ENCODE assay signal across 1 mouse cellular context in the genomic region with DNA sequence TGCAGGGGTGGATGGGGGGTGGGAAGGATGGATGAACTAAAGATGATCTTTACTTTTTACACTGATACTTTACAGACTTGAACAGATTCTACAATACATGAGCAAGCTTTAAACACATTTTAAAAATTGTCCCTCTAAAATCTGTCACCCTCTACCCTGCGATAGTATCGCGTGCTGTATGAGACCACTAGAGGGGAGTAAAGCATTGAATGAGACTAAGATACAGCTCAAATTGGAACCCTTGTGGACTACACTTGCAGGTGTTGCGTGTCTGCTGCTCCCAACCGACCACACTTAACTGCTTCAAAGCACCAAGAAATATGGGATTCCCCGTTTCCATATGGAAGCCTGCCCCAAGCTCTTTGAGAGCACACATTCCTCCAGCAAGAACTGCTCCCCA.
A peak's percentile ranks its signal among the peaks of the same experiment; 100 is the strongest.
TF ChIP-seq lines count a peak whose summit lies in the region.

No protein-coding gene starts in this region.

TF ChIP-seq in MEL, 35 proteins besides CTCF, POLR2A, EP300 and RAD21:
- TF ChIP-seq JUND (IDR thresholded peaks at IDR 0.05; ENCODE audit: low read depth, low read length) (no peak), SMC3 (IDR thresholded peaks at IDR 0.05; ENCODE audit: low read depth, low read length) (peak; percentile 33), MAZ (IDR thresholded peaks at IDR 0.05; ENCODE audit: low read depth, low read length) (no peak)
